Mouse (Mus musculus) brain, embryonic 14.5 days (tissue): ENCODE data around the gene Zg16. TPM values are rescaled to one million over a fixed set of nuclear protein-coding genes. Genes with fewer than 3 reads are reported as not detected.
A peak's percentile ranks its signal among the peaks of the same experiment; 100 is the strongest.

Experiments used
- DNase-seq: peaks from one replicate; pipeline ENCODE4 v3.0.0-alpha.2; 2011; ENCODE audit warnings: low read depth
- CTCF ChIP-seq: fragments of 200-500 bp; IDR thresholded peaks from 2 replicates; pipeline ENCODE4 v1.5.1; 2012; ENCODE audit warnings: inconsistent platforms, mild to moderate bottlenecking, moderate library complexity, borderline replicate concordance; ENCODE audit not compliant: insufficient read depth, insufficient read length; ENCODE audit errors: extremely low read depth
- POLR2A ChIP-seq: fragments of 200-500 bp; IDR thresholded peaks from 2 replicates; pipeline ENCODE4 v1.6.1; 2012; ENCODE audit warnings: mild to moderate bottlenecking, inconsistent platforms, borderline replicate concordance; ENCODE audit not compliant: poor library complexity, insufficient read depth, insufficient read length, severe bottlenecking; ENCODE audit errors: extremely low read depth
- polyA plus RNA-seq: library from polyadenylated mRNA; depleted of rRNA; stranded (reverse); fragments of >200 nt; gene quantifications from 2 replicates; pipeline ENCODE4 v1.2.3, GENCODE M21; 2012

The Zg16 gene
- polyA plus RNA-seq, 1 experiment = 0.21 TPM

DNA sequence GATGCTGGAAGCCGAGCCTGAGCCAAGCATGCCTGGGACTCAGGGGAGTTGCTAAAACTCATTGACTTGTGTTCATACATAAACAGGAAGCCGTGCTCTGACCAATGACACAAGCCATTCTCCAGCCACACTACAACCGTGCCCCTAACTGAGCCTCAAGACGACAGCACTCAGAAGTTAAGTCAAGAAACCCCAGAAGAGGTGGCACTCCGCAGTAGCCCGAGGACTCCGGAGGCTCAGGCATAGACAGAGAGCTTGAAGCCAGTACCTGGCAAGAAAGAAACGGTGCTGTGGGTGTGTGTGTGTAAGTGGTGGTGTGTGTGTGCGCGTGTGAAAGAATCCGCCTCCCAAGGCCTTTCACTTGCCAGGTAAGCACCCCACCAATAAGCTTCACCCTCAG is 27.8 kb upstream of the Zg16 start:
- TF ChIP-seq POLR2A = no peak
- no peak for TF ChIP-seq CTCF
- DNase-seq = no peak

DNA sequence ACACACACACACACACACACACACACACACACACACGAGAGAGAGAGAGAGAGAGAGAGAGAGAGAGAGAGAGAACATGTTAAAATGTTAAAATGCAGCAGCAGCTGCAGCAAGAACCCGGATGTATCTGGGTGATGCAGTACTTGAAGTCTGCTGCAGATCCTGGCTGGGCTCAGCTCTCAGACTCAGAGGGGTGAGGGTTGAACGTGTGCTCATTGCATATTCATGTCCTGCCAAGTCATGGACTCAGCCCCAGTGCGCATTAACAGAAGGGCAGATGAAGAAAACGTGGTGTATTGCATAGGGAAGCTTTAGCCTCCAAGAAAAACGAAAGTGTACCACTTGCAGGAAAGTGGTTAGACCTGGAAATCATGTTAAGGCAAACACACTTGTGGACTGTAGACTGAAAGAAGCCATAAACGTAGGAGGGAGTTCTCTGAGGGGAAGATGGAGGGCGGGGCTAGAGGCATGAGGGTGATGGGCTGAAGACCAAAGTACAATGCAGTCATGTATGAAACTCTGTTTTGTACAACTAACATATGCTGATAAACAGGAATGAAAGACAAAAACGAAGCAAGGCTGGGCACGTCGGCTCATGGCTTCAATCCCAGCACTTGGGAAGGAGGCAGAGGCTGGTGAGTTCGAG is 26.6 kb upstream of the Zg16 start:
- peak; percentile 75 for DNase-seq
- no peak for TF ChIP-seq POLR2A

DNA sequence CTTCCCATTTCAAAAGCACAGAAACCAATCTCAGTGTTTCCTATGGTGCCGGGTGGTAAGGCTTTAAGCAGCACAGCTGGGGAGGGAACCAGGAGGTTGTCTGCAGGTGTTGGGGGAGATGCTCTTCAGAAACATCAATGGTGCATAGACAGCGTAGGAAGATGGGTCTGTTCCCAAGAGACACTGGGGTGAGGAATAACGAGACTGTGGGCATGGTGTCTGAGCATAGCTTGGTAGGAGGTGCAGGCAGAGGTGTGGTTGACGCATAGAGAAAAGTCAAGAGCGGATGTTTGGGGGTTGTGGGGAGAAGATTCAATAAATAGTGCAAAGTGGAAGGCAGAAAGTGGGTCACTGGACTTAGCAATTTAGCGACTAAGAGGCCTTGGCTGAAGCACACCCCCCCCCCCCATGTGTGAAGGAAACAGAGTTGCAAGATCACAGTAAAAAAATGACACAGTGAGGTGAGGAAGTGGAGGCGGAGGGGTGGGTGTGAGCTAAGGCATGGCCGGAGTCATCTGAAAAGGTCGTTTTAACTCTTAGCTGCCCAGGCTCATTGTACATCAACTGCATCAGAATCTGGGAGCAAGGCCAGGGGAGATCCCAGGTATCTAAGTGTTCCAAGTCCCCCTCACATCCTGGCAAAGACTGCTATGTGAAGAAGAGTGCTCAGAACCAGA is 25.9 kb upstream of the Zg16 start:
- no peak for DNase-seq
- TF ChIP-seq CTCF (no peak), POLR2A (no peak)

DNA sequence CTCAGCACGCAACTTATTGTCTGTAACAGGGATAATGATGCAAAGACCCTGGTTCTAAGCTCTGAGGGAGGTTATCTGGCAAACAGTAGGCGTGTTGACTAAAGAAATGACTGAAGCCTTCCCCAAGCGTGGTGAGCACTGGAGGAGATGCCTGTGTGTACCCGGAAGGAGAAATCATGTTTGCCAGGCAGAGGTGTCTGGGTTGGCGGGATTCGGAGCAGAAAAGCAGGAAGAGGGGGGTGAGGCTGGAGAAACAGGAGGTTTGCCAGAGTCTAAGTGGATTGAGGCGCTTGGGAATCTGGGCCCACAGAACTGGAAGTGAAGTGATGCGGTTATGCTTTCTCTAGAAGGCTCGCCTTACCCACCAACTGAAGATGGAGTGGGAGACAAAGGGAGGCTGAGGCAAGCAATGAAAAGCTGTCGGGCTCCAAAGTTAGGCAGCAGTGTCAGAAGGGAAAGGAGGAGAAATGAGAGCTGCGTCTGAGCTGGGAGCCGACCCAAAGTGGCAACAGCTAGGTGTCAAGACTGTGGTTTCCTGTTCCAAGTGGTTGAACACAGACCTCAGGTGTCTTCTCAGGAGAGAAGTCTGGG is 25.2 kb upstream of the Zg16 start:
- DNase-seq = no peak

DNA sequence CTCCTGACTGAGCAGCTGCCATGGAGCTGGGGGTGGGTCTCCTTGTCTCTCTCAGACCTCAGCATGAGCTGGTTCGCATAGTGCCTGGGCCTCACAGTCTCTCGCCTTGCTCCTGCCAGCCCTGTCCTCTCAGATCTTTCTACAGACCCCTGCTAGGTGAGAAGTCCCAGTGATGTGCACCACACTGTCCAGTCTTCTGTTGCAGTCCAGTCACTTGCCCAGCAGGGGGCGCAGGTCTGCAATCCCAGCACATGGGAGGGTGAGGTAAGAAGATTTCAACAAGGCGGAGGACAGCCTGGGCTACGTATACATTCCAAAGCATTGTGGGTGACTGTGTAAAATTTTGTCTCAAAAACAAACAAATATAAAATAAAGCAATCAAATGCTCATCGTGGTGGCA is 24.3 kb upstream of the Zg16 start:
- DNase-seq = peak; percentile 47
- TF ChIP-seq CTCF (peak; percentile 59; the same call in 1 of the 2 replicates), POLR2A (no peak)

More for the DNA sequence above, 25.2 kb upstream of the Zg16 start:
- no peak for TF ChIP-seq CTCF
- TF ChIP-seq POLR2A = no peak

DNA sequence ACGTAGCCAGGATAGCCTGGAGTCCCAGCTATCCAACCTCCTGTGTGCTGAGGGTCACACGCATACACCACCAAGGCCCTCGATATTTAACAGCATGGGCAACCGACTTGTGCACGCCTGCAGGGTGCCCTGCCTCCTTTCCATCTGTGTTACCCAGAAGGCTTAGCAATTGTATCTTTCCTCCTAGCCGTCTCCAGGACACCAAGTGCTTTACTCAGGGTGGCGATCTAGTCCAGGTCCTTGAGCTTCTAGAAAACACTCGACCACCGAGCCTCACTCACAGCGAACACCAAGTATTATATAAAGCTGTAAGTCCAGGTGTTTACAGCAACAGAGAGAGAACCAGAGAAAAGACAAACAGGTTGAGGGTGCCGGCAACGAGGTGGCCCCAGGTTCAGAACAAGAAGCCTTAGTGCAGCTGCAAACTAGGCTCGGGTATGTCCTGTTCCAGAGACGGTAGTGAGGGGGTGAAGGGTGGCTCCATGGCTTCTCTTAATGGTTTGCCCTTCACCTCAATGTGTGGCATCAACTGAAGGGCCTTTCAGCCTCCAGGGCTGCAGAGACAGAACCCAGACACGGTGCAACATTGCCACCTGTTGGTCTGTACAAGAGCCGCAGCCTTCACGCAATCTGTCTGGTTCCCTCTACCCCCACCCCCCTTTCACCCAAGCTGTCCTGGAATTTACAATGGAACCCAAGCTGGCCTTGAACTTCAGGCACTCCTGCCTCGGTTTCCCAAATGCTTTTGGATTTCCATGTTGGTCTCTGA is 23.3 kb upstream of the Zg16 start:
- TF ChIP-seq CTCF = peak; percentile 98
- no peak for TF ChIP-seq POLR2A
- peak; percentile 84 for DNase-seq

DNA sequence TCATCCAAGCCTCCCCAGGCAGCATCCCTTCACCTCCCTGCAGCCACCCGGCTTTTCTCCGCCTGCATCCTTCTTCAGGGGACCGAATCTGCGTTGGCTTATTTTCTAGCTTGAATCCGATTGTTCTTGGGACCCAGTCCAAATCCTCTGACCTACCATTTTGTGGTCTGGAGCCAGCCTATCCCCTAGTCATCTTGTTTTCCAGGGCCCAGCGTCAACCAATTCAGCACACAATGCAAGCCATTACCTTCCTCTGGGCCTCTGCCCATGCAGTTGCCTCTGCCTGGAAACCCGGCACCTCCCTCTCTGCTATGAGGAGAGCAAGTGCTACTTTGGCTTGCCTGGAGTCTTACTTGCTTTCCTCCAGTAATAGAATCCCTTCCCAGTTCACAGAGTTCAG is 18.4 kb upstream of the Zg16 start:
- TF ChIP-seq CTCF (no peak), POLR2A (no peak)
- peak; percentile 4 for DNase-seq

DNA sequence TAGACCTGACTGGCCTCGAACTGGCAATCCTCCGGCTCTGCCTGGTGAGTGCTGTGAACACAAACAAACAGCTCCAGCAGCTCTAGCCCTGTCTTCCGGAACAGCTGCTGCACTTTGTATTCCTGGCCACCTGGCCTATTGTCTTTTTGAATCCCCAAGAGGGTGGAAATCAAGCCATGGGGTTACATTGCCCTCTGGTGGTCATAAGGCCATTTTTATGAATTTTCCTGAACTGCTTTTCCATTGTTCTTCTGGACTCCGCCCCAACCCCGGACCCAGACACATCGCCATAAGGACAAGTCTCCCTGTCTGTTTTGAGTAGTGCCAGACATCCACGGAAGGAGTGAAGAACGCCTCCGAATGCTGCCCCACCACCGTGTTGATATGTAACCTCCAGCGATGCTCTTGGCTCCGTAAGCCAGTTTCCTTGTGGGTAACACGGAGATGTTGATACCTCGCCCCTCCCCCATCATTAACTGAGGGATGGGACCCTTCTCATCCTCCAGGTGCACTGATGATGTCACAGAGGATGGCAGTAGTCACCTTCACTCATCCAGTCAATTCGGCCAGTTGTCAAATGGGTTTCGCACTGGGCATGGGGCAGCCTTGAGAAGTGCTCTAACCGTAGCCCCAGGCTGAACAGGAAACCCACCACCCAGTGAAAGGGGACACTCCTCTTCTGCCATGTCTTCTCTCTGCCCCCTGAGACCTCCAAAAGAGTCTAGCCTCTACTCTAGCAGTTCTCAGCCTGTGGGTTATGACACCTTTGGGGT is 17.6 kb upstream of the Zg16 start:
- peak; percentile 94 for DNase-seq

DNA sequence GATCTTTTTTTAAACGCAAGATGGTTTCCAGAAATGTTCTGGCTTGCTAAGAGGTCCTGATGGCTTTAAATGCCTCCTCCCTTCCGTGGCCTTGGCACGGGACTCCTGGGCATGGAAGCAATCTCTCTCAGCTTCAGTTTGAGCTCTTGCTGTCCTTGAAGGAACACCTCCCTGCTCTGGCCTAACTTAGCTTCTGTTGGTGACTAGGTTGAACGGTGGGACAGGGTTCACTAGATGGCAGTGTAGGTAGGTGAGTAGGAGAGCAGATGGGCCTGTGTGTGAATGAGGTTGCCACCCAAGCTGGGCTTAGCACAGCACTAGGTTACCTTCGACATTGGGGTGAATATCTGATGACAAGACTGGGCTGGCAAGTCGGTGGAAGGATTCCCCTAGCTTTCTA is 16.8 kb upstream of the Zg16 start:
- TF ChIP-seq POLR2A = no peak
- no peak for TF ChIP-seq CTCF
- peak; percentile 27 for DNase-seq

More for the DNA sequence above, 17.6 kb upstream of the Zg16 start:
- TF ChIP-seq POLR2A = no peak
- peak; percentile 74 for TF ChIP-seq CTCF

DNA sequence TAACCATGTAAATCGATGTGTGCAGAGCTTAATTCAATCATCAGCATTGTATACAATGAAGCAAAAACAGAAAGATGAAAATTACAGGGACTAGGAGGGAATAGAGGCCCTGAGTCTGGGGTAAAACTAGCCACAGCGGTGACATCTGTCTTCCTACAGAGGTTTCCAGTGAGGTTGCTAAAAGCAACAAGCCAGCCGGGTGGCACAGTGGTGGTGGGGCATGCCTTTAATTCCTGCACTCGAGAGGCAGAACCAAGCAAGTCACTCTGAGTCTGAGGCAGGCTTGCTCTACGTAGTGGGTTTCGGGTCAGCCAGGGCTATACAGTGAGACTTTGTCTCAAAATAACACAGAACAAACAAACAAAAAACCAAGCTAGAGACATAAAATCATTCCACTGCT is 15.0 kb upstream of the Zg16 start:
- TF ChIP-seq POLR2A = no peak
- TF ChIP-seq CTCF = no peak

DNA sequence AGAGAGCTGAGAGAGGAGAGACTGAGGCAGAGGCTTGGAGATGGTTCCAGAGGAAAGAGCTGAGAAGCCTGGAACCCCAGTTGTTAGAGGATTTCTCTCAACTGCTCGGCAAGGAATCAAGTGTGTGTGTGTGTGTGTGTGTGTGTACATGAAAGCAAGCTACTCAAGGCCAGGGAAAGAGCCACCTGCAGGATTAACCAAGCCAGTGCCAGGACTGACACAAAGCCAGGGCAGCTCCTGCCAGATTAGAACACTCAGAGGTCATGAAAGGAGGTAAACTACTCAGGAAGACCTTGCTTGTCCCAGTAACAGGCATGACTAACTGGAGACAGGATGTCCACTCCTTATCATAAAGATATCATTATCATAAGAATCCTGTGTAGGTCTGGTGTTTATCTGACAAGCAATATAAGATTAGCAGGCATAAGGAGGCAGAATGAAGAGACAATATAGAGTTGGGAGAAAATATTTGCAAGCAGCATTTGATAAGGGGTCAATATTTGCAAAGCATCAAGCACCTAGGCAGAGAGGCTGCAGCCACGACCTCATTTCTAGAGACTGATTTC is 14.4 kb upstream of the Zg16 start:
- no peak for TF ChIP-seq CTCF
- no peak for TF ChIP-seq POLR2A
- no peak for DNase-seq

More for the DNA sequence above, 15.0 kb upstream of the Zg16 start:
- DNase-seq = no peak
